Mouse (Mus musculus): ENCODE measurements at regions not wholly inside any gene's neighbourhood (a gene's known extent, or its start where the extent isn't known, plus 50 kb on each side); places are given as distances from the start of the nearest gene placed in this dataset.

DNA sequence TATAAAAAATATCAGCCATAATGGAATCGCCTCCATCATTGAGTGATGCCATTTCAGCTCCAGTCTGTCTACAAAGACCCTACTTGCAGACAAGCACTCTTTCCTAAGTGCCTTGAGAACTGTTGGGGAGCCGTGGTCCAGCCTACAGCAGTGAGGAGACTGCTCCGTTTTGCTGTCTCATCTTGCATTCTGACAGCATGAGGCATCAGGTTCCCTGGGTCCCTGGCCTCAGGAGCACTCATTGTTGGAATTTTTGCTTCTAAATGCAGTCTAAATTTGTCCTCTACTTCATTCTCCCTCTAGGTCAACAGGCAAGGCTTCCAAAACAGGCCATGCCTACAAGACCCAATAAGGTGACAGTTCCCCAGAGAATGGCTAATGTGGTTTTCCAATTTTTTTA lies 69.1 kb upstream of the Tfpi start:
- TF ChIP-seq CTCF (IDR thresholded peaks at IDR 0.05; ENCODE audit: borderline replicate concordance, extremely low read depth, insufficient read depth, insufficient read length): no peak
- TF ChIP-seq POLR2A (IDR thresholded peaks at IDR 0.05; ENCODE audit: borderline replicate concordance, extremely low read depth, insufficient read depth, insufficient read length, poor library complexity, severe bottlenecking): no peak
